Mouse (Mus musculus) forebrain, embryonic 13.5 days (tissue): Measurements from ENCODE around the gene Olfr1153. TPM values are rescaled to one million over a fixed set of nuclear protein-coding genes. Genes with fewer than 3 reads are reported as not detected.

Experiments
- ATAC-seq: fragments of 200-750 bp; cut with Nextera tagmentation; 2 replicates; pipeline ENCODE4 v1.8.0; 2017
- H3K27ac ChIP-seq: fragments of 300-500 bp; sonication (generic); 2 replicates; pipeline ENCODE4 v1.5.1; 2015; ENCODE audit warnings: inconsistent platforms, mild to moderate bottlenecking, moderate library complexity
- H3K27me3 ChIP-seq: fragments of 300-500 bp; sonication (generic); 2 replicates; pipeline ENCODE4 v1.6.1; 2015; ENCODE audit warnings: mild to moderate bottlenecking, inconsistent platforms
- H3K36me3 ChIP-seq: fragments of 300-500 bp; sonication (generic); 2 replicates; pipeline ENCODE4 v1.6.1; 2015; ENCODE audit warnings: mild to moderate bottlenecking, inconsistent platforms; ENCODE audit not compliant: poor library complexity, severe bottlenecking
- H3K4me1 ChIP-seq: fragments of 300-500 bp; sonication (generic); 2 replicates; pipeline ENCODE4 v1.6.1; 2015; ENCODE audit warnings: inconsistent platforms
- H3K4me2 ChIP-seq: fragments of 300-500 bp; sonication (generic); 2 replicates; pipeline ENCODE4 v1.6.1; 2015; ENCODE audit warnings: inconsistent platforms, mild to moderate bottlenecking, moderate library complexity
- H3K4me3 ChIP-seq: fragments of 300-500 bp; sonication (generic); 2 replicates; pipeline ENCODE4 v1.5.1; 2015; ENCODE audit warnings: mild to moderate bottlenecking, inconsistent platforms
- H3K9ac ChIP-seq: fragments of 300-500 bp; sonication (generic); 2 replicates; pipeline ENCODE4 v1.6.1; 2015; ENCODE audit warnings: mild to moderate bottlenecking, inconsistent platforms
- H3K9me3 ChIP-seq: fragments of 300-500 bp; sonication (generic); replicated peaks from 2 replicates; pipeline ENCODE4 v1.6.1; 2016; ENCODE audit warnings: inconsistent platforms
- WGBS: fragments of 180-500 bp; shearing (Covaris S2); methylation state at CpG from one replicate; pipeline ENCODE4 v1.1.7; 2015; 5-methylcytosine and 5-hydroxymethylcytosine counted together
- polyA plus RNA-seq: library from polyadenylated mRNA; unstranded; fragments of >200 nt; fragmentation: Nextera tagmentation; extraction: Ambion mirVana; gene quantifications from 2 replicates; pipeline ENCODE4 v1.2.1, GENCODE M21; 2015

The Olfr1153 gene
- not detected in 2 replicates for polyA plus RNA-seq

DNA sequence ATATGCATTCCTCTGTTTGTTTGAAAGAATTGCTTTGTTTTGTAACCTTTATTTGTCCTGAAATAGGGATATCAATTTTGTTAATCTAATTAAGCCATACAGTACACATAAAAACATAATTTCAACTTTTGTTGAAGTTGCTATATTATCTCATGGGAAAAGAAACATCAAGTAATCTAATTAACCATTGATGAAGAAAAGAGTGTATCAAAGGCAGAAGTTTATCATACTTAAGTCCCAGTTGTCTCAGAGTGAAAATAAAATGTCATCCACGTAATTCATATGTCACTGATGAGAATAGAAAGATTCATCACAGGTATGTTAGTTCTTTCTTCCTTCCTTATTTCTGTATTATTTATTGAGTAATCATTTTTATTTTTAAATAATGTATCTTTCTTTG is at the start of gene Olfr1153:
Gene Olfr1153 (plus strand): TSS at position 301 of the 400 bp plus-strand sequence.
- no peak within 1 kb of the TSS for H3K9ac ChIP-seq
- no peak for ATAC-seq
- H3K4me2 ChIP-seq, result no peak within 1 kb of the TSS
- WGBS, result 79% methylated on average over 1 of the region's 1 CpGs
- H3K27ac ChIP-seq, result no peak within 1 kb of the TSS
- H3K36me3 ChIP-seq, result no peaks in the 10 kb centered on the region
- no peak within 1 kb of the TSS for H3K4me3 ChIP-seq
- H3K9me3 ChIP-seq, result no peaks in the 10 kb centered on the region
- H3K4me1 ChIP-seq, result no peaks in the 10 kb centered on the region
- H3K27me3 ChIP-seq, result no peaks in the 10 kb centered on the region

DNA sequence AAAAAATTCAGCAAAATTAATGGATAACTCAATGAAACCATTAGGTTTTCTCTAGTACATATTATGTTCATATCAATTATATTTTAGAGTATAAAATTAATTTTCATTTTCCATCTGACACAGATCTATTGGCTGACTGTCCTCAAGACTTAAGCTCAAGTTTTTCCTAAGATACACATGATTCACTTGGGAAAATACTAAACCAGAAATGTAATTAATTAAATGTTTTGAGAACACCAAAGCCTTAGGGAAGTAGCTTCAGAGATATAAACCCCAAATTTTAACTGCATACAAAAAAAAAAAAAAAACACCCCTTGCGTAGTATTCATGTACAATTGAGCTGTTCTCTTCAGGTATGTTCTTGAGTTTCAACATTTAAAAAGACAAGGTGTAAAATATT is 39.2 kb upstream of the Olfr1153 start, which contains the start of gene Olfr1151:
Gene Olfr1151 (plus strand): TSS at position 301 of the 400 bp plus-strand sequence.
- H3K36me3 ChIP-seq, result no peaks in the 10 kb centered on the region
- ATAC-seq, result no peak
- H3K4me1 ChIP-seq, result no peaks in the 10 kb centered on the region

DNA sequence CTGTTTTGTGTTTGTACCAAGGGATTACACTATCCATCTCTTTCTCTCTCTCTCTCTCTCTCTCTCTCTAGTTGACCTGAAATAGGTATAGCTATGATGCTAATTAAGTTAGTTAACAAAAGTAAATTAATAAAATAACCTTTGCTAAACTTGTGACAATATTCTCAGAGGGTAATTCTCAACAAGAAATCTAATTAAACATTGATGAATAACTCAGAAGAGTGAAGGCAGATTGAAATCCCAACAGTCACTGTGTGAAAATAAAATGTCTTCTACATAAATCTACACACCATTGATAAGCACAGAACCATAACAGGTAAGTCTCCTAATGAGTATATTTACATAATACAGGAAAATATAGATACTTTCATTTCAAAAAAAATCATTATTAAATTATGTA is 28.6 kb upstream of the Olfr1153 start, which contains the start of gene Olfr1152:
Gene Olfr1152 (plus strand): TSS at position 301 of the 400 bp plus-strand sequence.
- no peak within 1 kb of the TSS for H3K9ac ChIP-seq

More for the DNA sequence above, 39.2 kb upstream of the Olfr1153 start, which contains the start of gene Olfr1151:
- no peaks in the 10 kb centered on the region for H3K9me3 ChIP-seq
- no peak within 1 kb of the TSS for H3K4me3 ChIP-seq
- H3K9ac ChIP-seq, result no peak within 1 kb of the TSS
- H3K27ac ChIP-seq, result no peak within 1 kb of the TSS
- 91% methylated on average over 1 of the region's 1 CpGs for WGBS
- H3K4me2 ChIP-seq, result no peak within 1 kb of the TSS
- no peaks in the 10 kb centered on the region for H3K27me3 ChIP-seq

DNA sequence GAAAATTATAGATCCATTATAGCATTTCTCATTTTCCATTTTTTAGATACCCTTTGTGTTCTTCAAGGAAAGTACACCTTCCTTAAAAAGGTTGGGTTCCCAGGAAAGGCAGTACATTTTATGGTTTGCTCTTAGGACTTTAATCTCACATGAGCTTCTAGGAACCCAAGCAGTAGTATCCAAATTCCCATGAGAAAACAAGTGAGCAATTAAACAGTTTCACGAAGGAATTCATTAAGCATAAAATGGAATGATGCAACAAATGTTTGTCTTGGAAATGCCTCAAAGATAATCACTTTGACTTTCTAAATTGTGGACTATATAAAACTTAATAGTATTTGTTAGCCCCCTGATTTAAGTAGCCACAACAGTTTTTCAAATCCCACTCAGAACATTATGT is 10.3 kb downstream of the Olfr1153 start, which contains the start of gene Olfr1154:
Gene Olfr1154 (minus strand): TSS at position 101 of the 400 bp plus-strand sequence.
- H3K4me3 ChIP-seq, result no peak within 1 kb of the TSS
- 93% methylated on average over 1 of the region's 1 CpGs for WGBS
- no peak within 1 kb of the TSS for H3K27ac ChIP-seq
- H3K4me2 ChIP-seq, result no peak within 1 kb of the TSS
- no peaks in the 10 kb centered on the region for H3K9me3 ChIP-seq
- H3K4me1 ChIP-seq, result no peaks in the 10 kb centered on the region
- no peak for ATAC-seq
- H3K9ac ChIP-seq, result no peak within 1 kb of the TSS
- no peaks in the 10 kb centered on the region for H3K36me3 ChIP-seq
- H3K27me3 ChIP-seq, result no peaks in the 10 kb centered on the region

More for the DNA sequence above, 28.6 kb upstream of the Olfr1153 start, which contains the start of gene Olfr1152:
- no peaks in the 10 kb centered on the region for H3K27me3 ChIP-seq
- no peaks in the 10 kb centered on the region for H3K36me3 ChIP-seq
- no peak within 1 kb of the TSS for H3K4me2 ChIP-seq
- no peak within 1 kb of the TSS for H3K4me3 ChIP-seq
- no peak for ATAC-seq
- no peaks in the 10 kb centered on the region for H3K9me3 ChIP-seq
- no peak within 1 kb of the TSS for H3K27ac ChIP-seq
- no peaks in the 10 kb centered on the region for H3K4me1 ChIP-seq

DNA sequence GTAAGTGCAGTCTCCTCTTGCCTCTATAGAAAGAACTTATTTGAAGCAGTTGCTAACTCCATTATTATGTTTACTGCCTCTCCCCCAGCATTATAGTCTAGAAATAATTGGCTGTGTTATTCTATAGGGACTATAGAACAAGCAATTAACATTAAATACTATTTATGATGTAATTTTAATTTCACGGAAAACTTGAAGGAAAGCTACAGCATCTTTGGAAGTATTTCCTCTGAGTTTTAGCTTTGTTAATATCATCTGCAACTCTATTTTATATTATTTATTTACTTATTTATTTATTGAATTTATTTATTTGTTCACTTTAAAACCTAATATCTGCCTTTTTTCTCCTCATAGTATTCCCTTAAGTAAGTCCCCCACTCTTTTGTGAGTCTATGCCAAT is 50.3 kb downstream of the Olfr1153 start, which contains the start of gene Olfr1155:
Gene Olfr1155 (minus strand): TSS at position 101 of the 400 bp plus-strand sequence.
- Histone ChIP-seq H3K4me1 (no peaks in the 10 kb centered on the region), H3K9me3 (no peaks in the 10 kb centered on the region), H3K9ac (no peak within 1 kb of the TSS), H3K36me3 (no peaks in the 10 kb centered on the region), H3K27ac (no peak within 1 kb of the TSS), H3K4me2 (no peak within 1 kb of the TSS), H3K4me3 (no peak within 1 kb of the TSS), H3K27me3 (no peaks in the 10 kb centered on the region)
- ATAC-seq, result no peak
- 94% methylated on average over 1 of the region's 1 CpGs for WGBS

Other genes with a start within 250 kb of the Olfr1153 start
- gene Olfr1133, start 247.6 kb upstream of the Olfr1153 start, polyA plus RNA-seq, result not detected in 2 replicates
- gene Olfr1134, start 236.5 kb upstream of the Olfr1153 start, polyA plus RNA-seq, result not detected in 2 replicates
- not detected in 2 replicates for gene Olfr1135, start 221.3 kb upstream of the Olfr1153 start, polyA plus RNA-seq
- gene Olfr1136, start 201.0 kb upstream of the Olfr1153 start, polyA plus RNA-seq, result not detected in 2 replicates
- not detected in 2 replicates for gene Olfr1137, start 181.8 kb upstream of the Olfr1153 start, polyA plus RNA-seq
- not detected in 2 replicates for gene Olfr1138, start 155.0 kb upstream of the Olfr1153 start, polyA plus RNA-seq
- gene Olfr1140, start 151.2 kb upstream of the Olfr1153 start, polyA plus RNA-seq, result not detected in 2 replicates
- gene Olfr1141, start 141.0 kb upstream of the Olfr1153 start, polyA plus RNA-seq, result not detected in 2 replicates
- not detected in 2 replicates for gene Olfr152, start 115.5 kb upstream of the Olfr1153 start, polyA plus RNA-seq
- gene Olfr1143, start 94.4 kb upstream of the Olfr1153 start, polyA plus RNA-seq, result not detected in 2 replicates
- gene Olfr1145, start 85.1 kb upstream of the Olfr1153 start, polyA plus RNA-seq, result not detected in 2 replicates
- not detected in 2 replicates for gene Olfr1148, start 64.4 kb upstream of the Olfr1153 start, polyA plus RNA-seq
- not detected in 2 replicates for gene Olfr1150-ps1, start 51.0 kb upstream of the Olfr1153 start, polyA plus RNA-seq
- not detected in 2 replicates for gene Olfr1151, start 39.1 kb upstream of the Olfr1153 start, polyA plus RNA-seq
- gene Olfr1152, start 28.5 kb upstream of the Olfr1153 start, polyA plus RNA-seq, result 0.03 TPM in 1 of 2 replicates, not detected in the other
- gene Olfr1154, start 10.2 kb downstream of the Olfr1153 start, polyA plus RNA-seq, result not detected in 2 replicates
- not detected in 2 replicates for gene Olfr1155, start 50.2 kb downstream of the Olfr1153 start, polyA plus RNA-seq
- not detected in 2 replicates for gene Olfr1156, start 58.1 kb downstream of the Olfr1153 start, polyA plus RNA-seq
- gene Olfr1157, start 73.3 kb downstream of the Olfr1153 start, polyA plus RNA-seq, result not detected in 2 replicates
- gene Olfr74, start 79.7 kb downstream of the Olfr1153 start, polyA plus RNA-seq, result not detected in 2 replicates
- gene Olfr1158, start 95.2 kb downstream of the Olfr1153 start, polyA plus RNA-seq, result not detected in 2 replicates
- not detected in 2 replicates for gene Olfr1160, start 113.3 kb downstream of the Olfr1153 start, polyA plus RNA-seq
- gene Olfr1161, start 127.8 kb downstream of the Olfr1153 start, polyA plus RNA-seq, result not detected in 2 replicates
- not detected in 2 replicates for gene Olfr73, start 142.7 kb downstream of the Olfr1153 start, polyA plus RNA-seq
- not detected in 2 replicates for gene Olfr1162, start 156.2 kb downstream of the Olfr1153 start, polyA plus RNA-seq
- not detected in 2 replicates for gene Olfr1163, start 176.9 kb downstream of the Olfr1153 start, polyA plus RNA-seq
- gene Olfr1164, start 199.0 kb downstream of the Olfr1153 start, polyA plus RNA-seq, result not detected in 2 replicates
- not detected in 2 replicates for gene Olfr1166, start 233.3 kb downstream of the Olfr1153 start, polyA plus RNA-seq